Mouse (Mus musculus) intestine, embryonic 15.5 days (tissue): ENCODE data around the gene Dpp8. TPM values are rescaled to one million over a fixed set of nuclear protein-coding genes. Genes with fewer than 3 reads are reported as not detected.

Source experiments
- ATAC-seq: fragments of 200-750 bp; cut with Nextera tagmentation; 2 replicates; pipeline ENCODE4 v1.8.0; 2017; ENCODE audit warnings: moderate TSS enrichment, moderate library complexity
- H3K27ac ChIP-seq: fragments of 300-500 bp; sonication (generic); 2 replicates; pipeline ENCODE4 v1.5.1; 2015; ENCODE audit warnings: mild to moderate bottlenecking, inconsistent platforms
- H3K27me3 ChIP-seq: fragments of 300-500 bp; sonication (generic); replicated peaks from 2 replicates; pipeline ENCODE4 v1.6.1; 2015; ENCODE audit warnings: inconsistent platforms
- H3K36me3 ChIP-seq: fragments of 300-500 bp; sonication (generic); 2 replicates; pipeline ENCODE4 v1.6.1; 2015; ENCODE audit warnings: inconsistent platforms
- H3K4me1 ChIP-seq: fragments of 300-500 bp; sonication (generic); replicated peaks from 2 replicates; pipeline ENCODE4 v1.6.1; 2015; ENCODE audit warnings: inconsistent platforms
- H3K4me2 ChIP-seq: fragments of 300-500 bp; sonication (generic); replicated peaks from 2 replicates; pipeline ENCODE4 v1.6.1; 2015; ENCODE audit warnings: mild to moderate bottlenecking, inconsistent platforms
- H3K4me3 ChIP-seq: fragments of 300-500 bp; sonication (generic); replicated peaks from 2 replicates; pipeline ENCODE4 v1.5.1; 2015; ENCODE audit warnings: inconsistent platforms
- H3K9ac ChIP-seq: fragments of 300-500 bp; sonication (generic); 2 replicates; pipeline ENCODE4 v1.6.1; 2015; ENCODE audit warnings: inconsistent platforms
- H3K9me3 ChIP-seq: fragments of 300-500 bp; sonication (generic); 2 replicates; pipeline ENCODE4 v1.6.1; 2016; ENCODE audit warnings: inconsistent platforms
- WGBS: fragments of 180-500 bp; shearing (Covaris S2); methylation state at CpG from one replicate; pipeline ENCODE4 v1.1.7; 2015; 5-methylcytosine and 5-hydroxymethylcytosine counted together
- polyA plus RNA-seq: library from polyadenylated mRNA; unstranded; fragments of >200 nt; fragmentation: Nextera tagmentation; extraction: Ambion mirVana; gene quantifications from 2 replicates; pipeline ENCODE4 v1.2.1, GENCODE M21; 2015

Gene Dpp8
- polyA plus RNA-seq, 1 experiment from 2014 or later, result 33.1 TPM

DNA sequence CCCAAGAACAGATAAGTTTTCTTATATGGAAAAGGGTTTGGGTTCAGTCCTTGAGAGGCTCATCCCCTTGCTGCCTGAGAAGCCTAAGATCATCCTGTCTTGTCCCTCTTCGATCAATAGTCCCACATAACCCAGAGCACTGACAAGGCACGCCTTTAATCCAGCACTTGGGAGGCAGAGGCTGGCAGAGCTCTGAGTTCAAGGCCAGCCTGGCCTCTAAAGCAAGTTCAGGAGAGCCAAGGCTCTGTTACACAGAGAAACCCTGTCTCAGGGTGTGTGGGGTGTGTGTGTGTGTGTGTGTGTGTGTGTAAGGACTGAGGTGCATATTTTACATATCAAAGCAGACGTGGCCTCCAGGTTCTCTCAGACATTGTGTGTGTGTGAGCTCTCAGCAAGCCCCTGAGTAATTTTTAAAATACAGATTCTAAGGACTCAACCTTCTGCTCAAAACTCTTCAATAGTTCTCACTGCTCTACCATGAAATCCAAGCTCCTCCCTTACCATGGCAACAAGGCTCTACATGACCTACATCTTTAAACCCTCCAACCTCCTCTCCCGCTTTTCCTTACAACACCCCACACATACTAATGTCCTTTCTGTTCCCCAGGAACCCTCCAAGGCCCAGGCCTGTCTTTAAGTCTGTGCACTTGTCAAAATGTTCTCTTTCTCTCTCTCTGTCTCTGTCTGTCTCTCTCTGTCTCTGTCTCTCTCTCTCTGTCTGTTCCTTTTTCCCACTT is 15.8 kb upstream of the Dpp8 start:
- no peaks in the 10 kb centered on the region for H3K36me3 ChIP-seq
- H3K27me3 ChIP-seq, result no peaks in the 10 kb centered on the region
- ATAC-seq, result no peak
- no peak overlapping the region for H3K4me3 ChIP-seq
- H3K4me1 ChIP-seq, result peaks cover 23% of the 10 kb centered on the region
- H3K9me3 ChIP-seq, result no peaks in the 10 kb centered on the region
- H3K9ac ChIP-seq, result no peak overlapping the region
- no peak overlapping the region for H3K27ac ChIP-seq
- WGBS, result 76% methylated on average over 4 of the region's 4 CpGs
- H3K4me2 ChIP-seq, result no peak overlapping the region

DNA sequence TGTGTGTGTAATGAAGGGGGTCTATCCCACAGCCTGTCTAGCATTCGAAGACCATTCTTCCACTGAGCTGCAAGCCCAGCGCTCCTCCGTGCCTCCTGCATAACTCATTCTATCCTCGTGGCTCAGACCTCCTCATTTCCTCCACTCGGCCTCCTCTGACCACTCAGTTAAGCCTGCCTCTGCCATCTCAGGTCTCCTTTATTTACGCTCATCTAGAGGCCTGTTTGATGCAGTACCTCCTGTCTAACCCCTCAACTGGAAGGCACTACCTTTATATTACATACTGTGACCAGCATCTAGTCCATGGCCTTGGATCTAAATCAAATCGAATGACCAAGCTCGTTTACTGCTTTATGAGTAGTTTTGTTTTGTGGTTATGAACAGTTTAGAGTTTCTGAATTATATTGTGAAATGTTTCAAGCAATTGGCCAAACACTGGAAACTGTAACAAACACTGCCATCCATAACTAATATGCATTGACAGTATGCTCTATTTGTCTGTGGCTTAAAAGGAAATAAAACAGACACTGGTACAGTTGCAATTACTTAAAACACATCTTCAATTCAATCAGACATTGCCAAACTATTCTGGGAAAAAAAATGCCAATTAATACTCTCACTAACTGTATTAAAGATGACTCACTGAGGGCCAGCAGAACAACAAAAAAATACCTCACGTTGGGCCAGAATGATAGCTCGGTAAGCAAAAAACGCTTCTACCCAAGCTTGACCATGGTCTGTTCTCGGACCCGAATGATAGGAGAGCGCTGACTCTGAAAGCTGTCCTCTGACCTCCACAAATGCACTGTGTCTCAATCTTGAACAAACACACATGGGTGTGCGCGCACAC is 15.0 kb upstream of the Dpp8 start:
- no peak for ATAC-seq
- H3K27ac ChIP-seq, result no peak overlapping the region

DNA sequence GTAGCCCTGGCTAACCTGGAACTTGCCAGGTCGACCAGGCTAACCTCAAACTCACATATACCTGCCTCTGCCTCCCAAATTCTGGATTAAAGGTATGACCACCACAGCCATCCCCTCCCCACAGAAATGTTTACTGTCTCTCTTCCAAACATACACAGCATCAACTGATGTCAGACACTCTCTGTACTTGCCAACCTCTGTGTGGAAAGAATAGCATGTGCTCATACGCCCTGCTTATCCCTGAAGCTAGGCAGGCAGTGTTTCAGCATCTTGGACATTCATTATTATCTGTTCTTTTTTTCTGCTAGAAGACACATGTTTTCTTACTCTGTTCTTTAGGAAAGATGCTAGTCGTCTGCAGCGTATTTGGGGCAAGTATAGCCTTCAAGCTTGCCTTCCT is 14.3 kb upstream of the Dpp8 start:
- Histone ChIP-seq H3K4me3 (no peak overlapping the region), H3K27ac (no peak overlapping the region), H3K9me3 (no peaks in the 10 kb centered on the region), H3K4me2 (no peak overlapping the region), H3K36me3 (no peaks in the 10 kb centered on the region), H3K4me1 (peaks cover 32% of the 10 kb centered on the region), H3K9ac (no peak overlapping the region), H3K27me3 (no peaks in the 10 kb centered on the region)
- WGBS, result 88% methylated on average over 4 of the region's 4 CpGs
- ATAC-seq, result no peak

More for the DNA sequence above, 15.0 kb upstream of the Dpp8 start:
- no peaks in the 10 kb centered on the region for H3K9me3 ChIP-seq
- no peak overlapping the region for H3K9ac ChIP-seq
- no peaks in the 10 kb centered on the region for H3K27me3 ChIP-seq
- no peak overlapping the region for H3K4me2 ChIP-seq
- H3K36me3 ChIP-seq, result no peaks in the 10 kb centered on the region
- no peak overlapping the region for H3K4me3 ChIP-seq
- peaks cover 27% of the 10 kb centered on the region for H3K4me1 ChIP-seq
- WGBS, result 79% methylated on average over 16 of the region's 16 CpGs

DNA sequence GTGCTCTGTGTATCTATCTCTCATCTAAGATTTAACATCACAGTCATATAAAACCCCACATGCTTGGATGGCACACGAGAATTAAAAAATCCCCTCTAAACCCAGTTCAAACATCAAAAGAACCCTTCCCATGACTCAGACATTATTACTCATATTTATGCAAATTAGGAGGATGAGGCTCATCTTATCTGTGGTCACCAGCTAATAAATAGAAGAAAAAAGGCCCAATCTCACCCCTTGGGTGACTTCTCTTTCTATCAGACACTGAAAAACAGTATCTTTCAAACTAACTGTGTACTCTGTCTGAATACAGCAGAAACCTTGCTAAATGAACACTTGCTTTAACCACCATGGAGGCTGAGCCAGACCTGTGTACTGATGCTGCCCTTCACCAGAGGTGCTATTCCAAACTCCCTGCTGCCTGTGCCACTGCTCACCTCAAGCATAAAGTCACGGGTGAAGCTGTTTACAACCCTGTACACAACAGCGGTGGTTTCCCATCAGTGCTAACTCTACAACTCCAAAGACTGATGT is 13.6 kb upstream of the Dpp8 start:
- WGBS, result 57% methylated on average over 3 of the region's 3 CpGs
- H3K4me2 ChIP-seq, result no peak overlapping the region
- no peak for ATAC-seq

DNA sequence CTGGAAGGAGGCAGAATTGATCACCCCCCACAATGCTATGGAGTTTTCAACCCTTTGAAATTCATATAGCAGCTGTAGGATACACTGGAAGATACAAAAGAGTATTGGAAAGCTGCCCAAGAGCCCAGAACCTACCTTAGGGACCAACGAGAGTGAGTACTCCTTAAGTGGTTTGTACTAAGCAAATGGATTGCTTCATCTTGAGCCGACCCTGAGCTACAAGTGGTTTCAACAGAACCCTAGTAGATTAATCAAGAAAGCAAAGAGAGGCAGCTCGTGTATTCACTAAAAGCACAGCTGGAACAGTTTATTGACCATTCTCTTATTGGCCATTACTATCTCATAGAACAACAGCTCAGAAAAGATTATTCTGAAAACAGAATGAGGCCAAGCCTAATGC is 13.1 kb upstream of the Dpp8 start:
- no peak overlapping the region for H3K4me2 ChIP-seq

More for the DNA sequence above, 13.6 kb upstream of the Dpp8 start:
- no peaks in the 10 kb centered on the region for H3K27me3 ChIP-seq
- H3K4me3 ChIP-seq, result no peak overlapping the region
- H3K9ac ChIP-seq, result no peak overlapping the region
- no peaks in the 10 kb centered on the region for H3K36me3 ChIP-seq
- H3K4me1 ChIP-seq, result peaks cover 33% of the 10 kb centered on the region
- no peak overlapping the region for H3K27ac ChIP-seq
- no peaks in the 10 kb centered on the region for H3K9me3 ChIP-seq

DNA sequence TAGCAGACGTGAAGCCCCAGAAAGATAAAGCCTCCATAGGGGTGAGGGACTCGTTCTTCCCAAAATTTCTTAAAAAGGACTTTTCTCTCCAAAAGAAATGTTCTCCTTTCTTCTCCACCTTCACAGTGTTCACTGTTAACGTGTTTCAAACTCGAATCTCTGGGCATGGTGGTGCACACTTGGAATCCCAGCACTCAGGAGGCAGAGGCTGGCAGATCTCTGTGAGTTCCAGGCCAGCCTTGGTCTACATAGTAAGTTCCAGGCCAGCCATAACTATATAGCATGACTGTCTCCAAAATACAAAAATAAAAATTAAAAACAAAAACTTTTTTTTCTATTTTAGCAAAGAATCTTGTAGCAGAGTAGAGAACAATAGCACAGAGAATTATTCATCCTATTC is 12.1 kb upstream of the Dpp8 start:
- Histone ChIP-seq H3K9ac (no peak overlapping the region), H3K27ac (no peak overlapping the region), H3K9me3 (no peaks in the 10 kb centered on the region), H3K4me1 (peaks cover 33% of the 10 kb centered on the region), H3K4me3 (no peak overlapping the region), H3K4me2 (peak overlapping the region; percentile 84), H3K36me3 (no peaks in the 10 kb centered on the region), H3K27me3 (no peaks in the 10 kb centered on the region)
- ATAC-seq, result no peak
- 64% methylated on average over 4 of the region's 4 CpGs for WGBS

More for the DNA sequence above, 13.1 kb upstream of the Dpp8 start:
- Histone ChIP-seq H3K36me3 (no peaks in the 10 kb centered on the region), H3K4me1 (peaks cover 33% of the 10 kb centered on the region), H3K27me3 (no peaks in the 10 kb centered on the region), H3K27ac (no peak overlapping the region), H3K9me3 (no peaks in the 10 kb centered on the region), H3K9ac (no peak overlapping the region), H3K4me3 (no peak overlapping the region)
- 32% methylated on average over 3 of the region's 3 CpGs for WGBS
- ATAC-seq, result no peak

DNA sequence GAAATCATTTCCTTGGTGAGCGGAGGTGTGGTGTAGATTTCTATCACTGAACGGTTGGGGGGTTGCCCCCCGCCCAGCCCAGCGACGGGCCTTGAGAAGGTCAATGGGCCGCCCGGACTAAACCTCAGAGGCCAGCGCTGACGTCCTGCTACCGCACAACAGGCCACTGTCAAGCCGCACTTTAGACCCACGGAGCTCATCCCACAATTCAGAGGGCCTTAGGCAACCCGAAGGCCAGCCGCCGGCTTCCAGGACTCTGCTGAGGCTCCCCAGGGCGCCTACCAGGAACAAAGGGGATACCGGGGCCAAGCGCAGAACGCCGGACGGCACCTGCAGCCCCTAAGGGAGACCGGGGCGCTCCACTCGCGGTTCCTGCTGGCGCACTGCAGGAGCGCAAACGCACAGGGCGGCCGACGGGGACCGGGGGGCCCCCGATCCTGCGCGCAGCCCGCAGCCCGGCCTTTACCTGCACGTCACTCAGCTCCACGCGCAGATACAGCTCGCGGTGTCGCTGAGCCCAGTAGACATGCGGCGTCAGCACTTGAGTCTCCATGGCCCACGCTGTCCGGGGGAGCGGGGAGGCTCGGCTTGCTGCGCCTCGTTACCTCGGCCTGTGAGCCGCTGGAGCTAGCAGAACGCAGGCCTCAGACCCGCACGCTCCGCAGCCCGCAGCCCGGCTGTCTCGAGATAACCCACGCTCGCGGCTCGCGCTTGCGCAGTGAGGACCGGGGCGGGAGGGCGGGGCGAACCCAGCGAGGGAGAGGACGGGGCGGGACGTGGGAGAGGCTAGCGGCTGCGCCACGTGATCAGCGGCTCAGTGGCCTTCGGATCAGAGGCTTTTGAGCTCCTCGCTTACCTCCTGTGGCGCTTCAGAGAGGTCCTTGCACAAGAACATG is 11.0 kb upstream of the Dpp8 start, which contains the start of gene Hacd3:
Gene Hacd3 (minus strand): TSS at position 703 of the 896 bp plus-strand sequence.
- Histone ChIP-seq H3K4me3 (peak within 1 kb of the TSS; percentile 96), H3K4me1 (peaks cover 31% of the 10 kb centered on the region), H3K9me3 (no peaks in the 10 kb centered on the region), H3K4me2 (peak within 1 kb of the TSS; percentile 84), H3K9ac (peak within 1 kb of the TSS; percentile 92), H3K27ac (peak within 1 kb of the TSS; percentile 92), H3K36me3 (no peaks in the 10 kb centered on the region), H3K27me3 (no peaks in the 10 kb centered on the region)
- peak; percentile 95 for ATAC-seq
- under 1% methylated on average over 81 of the region's 81 CpGs for WGBS

DNA sequence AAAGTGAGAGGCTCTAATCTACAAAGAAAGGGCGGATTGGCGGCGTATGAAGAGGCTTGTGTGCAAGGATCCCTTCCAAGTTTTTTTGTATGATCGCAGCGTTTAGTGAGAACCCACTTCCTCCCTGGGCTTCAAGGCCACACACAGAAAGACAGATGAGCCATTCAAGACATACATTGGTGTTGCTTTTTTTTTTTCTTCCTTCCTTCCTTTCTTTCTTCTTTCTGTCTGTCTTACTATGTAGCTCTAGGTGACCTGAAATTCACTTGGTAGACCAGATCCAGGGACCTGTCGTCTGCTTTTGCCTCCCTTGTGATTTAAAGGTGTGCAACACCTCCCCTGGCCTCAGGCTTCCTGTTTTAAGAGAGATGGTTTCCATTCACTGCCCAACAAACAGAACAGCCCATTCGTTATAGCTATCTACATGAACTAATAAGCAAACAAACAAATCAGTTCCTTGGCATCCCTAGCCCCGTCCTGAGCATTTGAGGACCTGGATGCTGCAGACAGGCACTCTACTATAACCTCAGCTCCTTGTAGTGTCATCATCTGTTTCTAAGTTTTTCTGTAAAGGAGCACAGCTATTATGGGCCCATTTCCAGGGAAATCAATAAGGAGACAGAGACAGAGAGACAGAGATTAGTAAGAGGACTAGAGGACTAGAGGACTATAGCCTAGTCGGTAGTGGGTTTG is 10.2 kb upstream of the Dpp8 start:
- no peaks in the 10 kb centered on the region for H3K9me3 ChIP-seq
- no peak for ATAC-seq
- peak overlapping the region; percentile 92 for H3K27ac ChIP-seq
- WGBS, result 18% methylated on average over 9 of the region's 9 CpGs
- peaks cover 26% of the 10 kb centered on the region; the same call in 1 of the 2 replicates for H3K4me1 ChIP-seq
- H3K36me3 ChIP-seq, result no peaks in the 10 kb centered on the region
- H3K4me3 ChIP-seq, result peak overlapping the region; percentile 96
- peak overlapping the region; percentile 84 for H3K4me2 ChIP-seq
- H3K27me3 ChIP-seq, result no peaks in the 10 kb centered on the region
- H3K9ac ChIP-seq, result peak overlapping the region; percentile 92

DNA sequence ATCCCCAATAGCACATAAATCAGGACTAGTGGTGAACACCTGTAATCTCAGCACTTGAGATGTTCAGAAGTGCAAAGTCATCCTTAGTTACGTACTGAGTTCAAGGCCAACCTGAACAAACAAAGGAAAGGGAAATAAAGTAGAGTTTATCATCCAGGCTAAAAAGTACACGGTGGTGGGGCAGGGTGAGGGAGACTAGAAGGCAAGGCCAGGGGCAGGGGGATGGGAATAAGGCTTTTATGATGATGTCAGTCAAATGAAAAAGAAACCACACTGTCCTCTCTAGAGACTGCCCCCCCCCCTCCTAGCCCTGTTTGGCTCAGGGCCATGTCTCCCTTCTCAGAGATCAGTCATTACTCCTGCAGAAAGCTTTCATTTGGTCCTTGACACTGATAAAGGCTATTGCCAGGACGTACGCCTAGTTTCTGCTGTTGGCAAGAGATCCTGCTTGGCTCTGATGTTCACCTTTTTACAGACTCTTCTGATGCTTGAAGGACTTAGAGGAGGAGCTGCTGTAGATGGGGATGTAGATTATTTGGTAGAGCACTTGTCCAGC is 9.6 kb upstream of the Dpp8 start:
- ATAC-seq, result 0 out of 2 replicates have a peak, but pooled peaks have one; percentile 10
- H3K27ac ChIP-seq, result no peak overlapping the region
- H3K4me3 ChIP-seq, result no peak overlapping the region
- WGBS, result 50% methylated on average over 4 of the region's 4 CpGs
- no peak overlapping the region for H3K4me2 ChIP-seq
- H3K9ac ChIP-seq, result no peak overlapping the region
- no peaks in the 10 kb centered on the region for H3K27me3 ChIP-seq
- peaks cover 26% of the 10 kb centered on the region; the same call in 1 of the 2 replicates for H3K4me1 ChIP-seq
- H3K36me3 ChIP-seq, result no peaks in the 10 kb centered on the region
- no peaks in the 10 kb centered on the region for H3K9me3 ChIP-seq

DNA sequence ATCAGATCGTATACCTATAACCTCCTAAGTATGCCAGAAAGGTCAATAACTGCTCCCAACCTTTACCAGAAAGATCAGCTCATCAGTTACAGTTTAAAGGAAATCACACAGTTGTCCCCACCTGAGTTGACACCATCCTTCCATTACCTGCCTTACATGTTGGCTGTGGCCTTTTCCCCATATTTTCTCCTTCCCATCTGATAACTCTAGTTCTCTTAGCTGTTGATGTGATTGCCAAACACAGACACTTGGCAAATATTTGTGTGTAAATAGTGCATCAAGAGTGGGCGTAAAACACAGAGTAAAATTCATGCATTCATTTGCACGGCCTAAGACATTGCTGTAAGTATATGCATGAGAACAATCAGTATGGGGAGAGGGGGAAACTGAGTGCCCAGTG is 8.8 kb upstream of the Dpp8 start:
- WGBS, result 92% methylated on average over 3 of the region's 3 CpGs
- H3K4me2 ChIP-seq, result no peak overlapping the region
- H3K9ac ChIP-seq, result no peak overlapping the region
- H3K36me3 ChIP-seq, result no peaks in the 10 kb centered on the region
- no peaks in the 10 kb centered on the region for H3K9me3 ChIP-seq
- peaks cover 23% of the 10 kb centered on the region; the same call in 1 of the 2 replicates for H3K4me1 ChIP-seq
- no peak overlapping the region for H3K27ac ChIP-seq
- H3K27me3 ChIP-seq, result no peaks in the 10 kb centered on the region
- ATAC-seq, result no peak
- no peak overlapping the region for H3K4me3 ChIP-seq

DNA sequence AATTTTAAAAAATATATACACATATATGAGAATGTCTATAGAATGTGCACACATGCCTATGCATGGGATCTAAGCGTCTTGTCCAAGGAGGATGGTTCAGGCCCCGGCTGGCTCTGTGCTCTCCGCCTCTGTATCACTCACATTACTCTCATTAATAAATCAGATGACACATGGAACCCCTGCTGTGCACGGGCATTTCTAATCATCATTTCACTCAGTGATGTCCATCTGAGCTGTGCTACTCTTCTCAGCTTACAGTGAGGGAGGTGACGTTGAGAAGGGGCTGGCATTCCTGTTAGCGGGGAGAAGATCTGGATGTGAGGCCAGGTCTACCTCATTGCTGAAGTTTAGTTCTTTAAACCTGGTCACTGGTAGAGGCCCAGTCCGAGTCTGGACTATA is 5.0 kb upstream of the Dpp8 start:
- Histone ChIP-seq H3K27me3 (no peaks in the 10 kb centered on the region), H3K4me3 (no peak overlapping the region), H3K9ac (no peak overlapping the region), H3K27ac (no peak overlapping the region), H3K36me3 (no peaks in the 10 kb centered on the region), H3K9me3 (no peaks in the 10 kb centered on the region), H3K4me2 (no peak overlapping the region), H3K4me1 (peaks cover 6% of the 10 kb centered on the region; the same call in 1 of the 2 replicates)
- WGBS, result 84% methylated on average over 7 of the region's 7 CpGs
- no peak for ATAC-seq
